Mouse (Mus musculus) limb, embryonic 13.5 days (tissue): ENCODE measurements at regions not wholly inside any gene's neighbourhood (a gene's known extent, or its start where the extent isn't known, plus 50 kb on each side); places are given as distances from the start of the nearest gene placed in this dataset.

Experiments used
- ATAC-seq: fragments of 200-750 bp; cut with Nextera tagmentation; 2 replicates; pipeline ENCODE4 v1.8.0; 2017; ENCODE audit warnings: low read depth, moderate number of reproducible peaks, moderate TSS enrichment; ENCODE audit not compliant: low FRiP score
- H3K27ac ChIP-seq: fragments of 300-500 bp; sonication (generic); 2 replicates; pipeline ENCODE4 v1.5.1; 2015; ENCODE audit warnings: inconsistent platforms, mild to moderate bottlenecking, moderate library complexity
- H3K27me3 ChIP-seq: fragments of 300-500 bp; sonication (generic); 2 replicates; pipeline ENCODE4 v1.6.1; 2015; ENCODE audit warnings: mild to moderate bottlenecking, inconsistent platforms
- H3K36me3 ChIP-seq: fragments of 300-500 bp; sonication (generic); 2 replicates; pipeline ENCODE4 v1.6.1; 2015; ENCODE audit warnings: inconsistent platforms, mild to moderate bottlenecking, moderate library complexity
- H3K4me1 ChIP-seq: fragments of 300-500 bp; sonication (generic); 2 replicates; pipeline ENCODE4 v1.6.1; 2015; ENCODE audit warnings: inconsistent platforms
- H3K4me2 ChIP-seq: fragments of 300-500 bp; sonication (generic); replicated peaks from 2 replicates; pipeline ENCODE4 v1.6.1; 2015; ENCODE audit warnings: inconsistent platforms, mild to moderate bottlenecking, moderate library complexity
- H3K4me3 ChIP-seq: fragments of 300-500 bp; sonication (generic); 2 replicates; pipeline ENCODE4 v1.5.1; 2015; ENCODE audit warnings: moderate library complexity, mild to moderate bottlenecking, inconsistent platforms
- H3K9ac ChIP-seq: fragments of 300-500 bp; sonication (generic); 2 replicates; pipeline ENCODE4 v1.6.1; 2015; ENCODE audit warnings: mild to moderate bottlenecking, inconsistent platforms
- H3K9me3 ChIP-seq: fragments of 300-500 bp; sonication (generic); 2 replicates; pipeline ENCODE4 v1.6.1; 2016; ENCODE audit warnings: inconsistent platforms
- WGBS: fragments of 180-500 bp; shearing (Covaris S2); methylation state at CpG from one replicate; pipeline ENCODE4 v1.1.7; 2015; 5-methylcytosine and 5-hydroxymethylcytosine counted together

- H3K4me3 ChIP-seq, result no peak overlapping the region
- H3K27me3 ChIP-seq, result no peaks in the 10 kb centered on the region
- no peaks in the 10 kb centered on the region for H3K9me3 ChIP-seq
- H3K36me3 ChIP-seq, result no peaks in the 10 kb centered on the region
- no peak overlapping the region for H3K4me2 ChIP-seq
- 85% methylated on average over 8 of the region's 8 CpGs for WGBS
- H3K4me1 ChIP-seq, result no peaks in the 10 kb centered on the region
- H3K9ac ChIP-seq, result no peak overlapping the region
- no peak overlapping the region for H3K27ac ChIP-seq
- ATAC-seq, result no peak
These were observed 132.7 kb downstream of the Otoa start for GRCm38 (mm10) chr7:121214181-121214580.

- Histone ChIP-seq H3K27me3 (no peaks in the 10 kb centered on the region), H3K27ac (no peak overlapping the region), H3K4me3 (no peak overlapping the region), H3K4me2 (no peak overlapping the region), H3K4me1 (no peaks in the 10 kb centered on the region), H3K36me3 (no peaks in the 10 kb centered on the region), H3K9me3 (no peaks in the 10 kb centered on the region), H3K9ac (no peak overlapping the region)
- 85% methylated on average over 3 of the region's 3 CpGs for WGBS
- no peak for ATAC-seq
These were observed 133.6 kb downstream of the Otoa start for GRCm38 (mm10) chr7:121215032-121215431.

GRCm38 (mm10) chr7:121215735-121216134, 134.3 kb downstream of the Otoa start:
- Histone ChIP-seq H3K27ac (no peak overlapping the region), H3K4me1 (no peaks in the 10 kb centered on the region), H3K36me3 (no peaks in the 10 kb centered on the region), H3K4me2 (no peak overlapping the region), H3K27me3 (no peaks in the 10 kb centered on the region), H3K9ac (no peak overlapping the region), H3K4me3 (no peak overlapping the region), H3K9me3 (no peaks in the 10 kb centered on the region)
- WGBS, result 66% methylated on average over 1 of the region's 1 CpGs
- ATAC-seq, result no peak

- Histone ChIP-seq H3K36me3 (no peaks in the 10 kb centered on the region), H3K4me2 (no peak overlapping the region), H3K4me3 (no peak overlapping the region), H3K27me3 (no peaks in the 10 kb centered on the region), H3K9me3 (no peaks in the 10 kb centered on the region), H3K27ac (no peak overlapping the region), H3K9ac (no peak overlapping the region), H3K4me1 (no peaks in the 10 kb centered on the region)
- WGBS, result 69% methylated on average over 10 of the region's 10 CpGs
- ATAC-seq, result no peak
These were observed 136.6 kb downstream of the Otoa start for GRCm38 (mm10) chr7:121218031-121218430.

- no peak overlapping the region for H3K4me3 ChIP-seq
- no peaks in the 10 kb centered on the region for H3K36me3 ChIP-seq
- ATAC-seq, result no peak
- no peak overlapping the region for H3K27ac ChIP-seq
- H3K27me3 ChIP-seq, result no peaks in the 10 kb centered on the region
- 92% methylated on average over 7 of the region's 7 CpGs for WGBS
- no peaks in the 10 kb centered on the region for H3K4me1 ChIP-seq
- H3K9me3 ChIP-seq, result no peaks in the 10 kb centered on the region
- no peak overlapping the region for H3K9ac ChIP-seq
- no peak overlapping the region for H3K4me2 ChIP-seq
These were observed 139.7 kb downstream of the Otoa start for GRCm38 (mm10) chr7:121221158-121221557.

- H3K27me3 ChIP-seq, result no peaks in the 10 kb centered on the region
- no peaks in the 10 kb centered on the region for H3K4me1 ChIP-seq
- H3K4me3 ChIP-seq, result no peak overlapping the region
- WGBS, result 73% methylated on average over 3 of the region's 3 CpGs
- H3K9ac ChIP-seq, result no peak overlapping the region
- H3K9me3 ChIP-seq, result no peaks in the 10 kb centered on the region
- H3K36me3 ChIP-seq, result no peaks in the 10 kb centered on the region
- H3K27ac ChIP-seq, result no peak overlapping the region
- ATAC-seq, result no peak
- no peak overlapping the region for H3K4me2 ChIP-seq
These were observed 150.4 kb downstream of the Otoa start for GRCm38 (mm10) chr7:121231881-121232280.

- no peak overlapping the region for H3K9ac ChIP-seq
- H3K27ac ChIP-seq, result no peak overlapping the region
- no peak overlapping the region for H3K4me2 ChIP-seq
- H3K4me3 ChIP-seq, result no peak overlapping the region
- 83% methylated on average over 6 of the region's 6 CpGs for WGBS
- H3K36me3 ChIP-seq, result no peaks in the 10 kb centered on the region
- H3K9me3 ChIP-seq, result no peaks in the 10 kb centered on the region
- no peaks in the 10 kb centered on the region for H3K4me1 ChIP-seq
- H3K27me3 ChIP-seq, result no peaks in the 10 kb centered on the region
- ATAC-seq, result no peak
These were observed 153.4 kb downstream of the Otoa start for GRCm38 (mm10) chr7:121234831-121235230.

- H3K4me3 ChIP-seq, result no peak overlapping the region
- H3K9me3 ChIP-seq, result no peaks in the 10 kb centered on the region
- ATAC-seq, result no peak
- H3K36me3 ChIP-seq, result no peaks in the 10 kb centered on the region
- H3K9ac ChIP-seq, result no peak overlapping the region
- 78% methylated on average over 6 of the region's 6 CpGs for WGBS
- H3K4me1 ChIP-seq, result no peaks in the 10 kb centered on the region
- H3K4me2 ChIP-seq, result no peak overlapping the region
- no peaks in the 10 kb centered on the region for H3K27me3 ChIP-seq
- no peak overlapping the region for H3K27ac ChIP-seq
These were observed 151.9 kb upstream of the Hs3st2 start for GRCm38 (mm10) chr7:121239731-121240130.

- Histone ChIP-seq H3K9ac (no peak overlapping the region), H3K27me3 (no peaks in the 10 kb centered on the region), H3K4me2 (no peak overlapping the region), H3K4me3 (no peak overlapping the region), H3K4me1 (no peaks in the 10 kb centered on the region), H3K27ac (no peak overlapping the region), H3K36me3 (no peaks in the 10 kb centered on the region), H3K9me3 (no peaks in the 10 kb centered on the region)
- 77% methylated on average over 6 of the region's 6 CpGs for whole genome bisulfite sequencing
- ATAC-seq, result no peak
These were observed 143.8 kb upstream of the Hs3st2 start for GRCm38 (mm10) chr7:121247845-121248244.

- no peak for ATAC-seq
These were observed 134.2 kb upstream of the Hs3st2 start for GRCm38 (mm10) chr7:121257466-121257865.

GRCm38 (mm10) chr7:121258826-121259496, 132.7 kb upstream of the Hs3st2 start:
- Histone ChIP-seq H3K4me3 (no peak overlapping the region), H3K4me2 (no peak overlapping the region), H3K4me1 (no peaks in the 10 kb centered on the region), H3K27me3 (no peaks in the 10 kb centered on the region), H3K9ac (no peak overlapping the region), H3K27ac (no peak overlapping the region), H3K36me3 (no peaks in the 10 kb centered on the region), H3K9me3 (no peaks in the 10 kb centered on the region)
- ATAC-seq, result no peak
- WGBS, result 48% methylated on average over 12 of the region's 12 CpGs

More at GRCm38 (mm10) chr7:121257466-121257865, 134.2 kb upstream of the Hs3st2 start:
- H3K9ac ChIP-seq, result no peak overlapping the region
- no peak overlapping the region for H3K27ac ChIP-seq
- H3K9me3 ChIP-seq, result no peaks in the 10 kb centered on the region
- 77% methylated on average over 2 of the region's 2 CpGs for WGBS
- no peaks in the 10 kb centered on the region for H3K4me1 ChIP-seq
- no peak overlapping the region for H3K4me3 ChIP-seq
- H3K27me3 ChIP-seq, result no peaks in the 10 kb centered on the region
- no peak overlapping the region for H3K4me2 ChIP-seq
- no peaks in the 10 kb centered on the region for H3K36me3 ChIP-seq

- no peak overlapping the region for H3K4me3 ChIP-seq
- no peaks in the 10 kb centered on the region for H3K36me3 ChIP-seq
- no peaks in the 10 kb centered on the region for H3K27me3 ChIP-seq
- no peak overlapping the region for H3K27ac ChIP-seq
- no peaks in the 10 kb centered on the region for H3K4me1 ChIP-seq
- no peak overlapping the region for H3K4me2 ChIP-seq
- H3K9ac ChIP-seq, result no peak overlapping the region
- no peaks in the 10 kb centered on the region; the same call in 1 of the 2 replicates for H3K9me3 ChIP-seq
- 82% methylated on average over 21 of the region's 21 CpGs for WGBS
- ATAC-seq, result no peak
These were observed 132.1 kb upstream of the Hs3st2 start for GRCm38 (mm10) chr7:121259497-121260009.

GRCm38 (mm10) chr7:121269358-121269757, 122.3 kb upstream of the Hs3st2 start:
- 84% methylated on average over 2 of the region's 2 CpGs for WGBS

More at GRCm38 (mm10) chr7:121269358-121269757, 122.3 kb upstream of the Hs3st2 start:
- H3K9ac ChIP-seq, result no peak overlapping the region
- H3K4me1 ChIP-seq, result no peaks in the 10 kb centered on the region
- H3K36me3 ChIP-seq, result no peaks in the 10 kb centered on the region
- no peak overlapping the region for H3K27ac ChIP-seq
- H3K4me3 ChIP-seq, result no peak overlapping the region
- H3K9me3 ChIP-seq, result no peaks in the 10 kb centered on the region
- H3K27me3 ChIP-seq, result no peaks in the 10 kb centered on the region
- no peak for ATAC-seq
- no peak overlapping the region for H3K4me2 ChIP-seq
